Mouse (Mus musculus) lung, embryonic 16.5 days (tissue): ENCODE measurements at regions not wholly inside any gene's neighbourhood (a gene's known extent, or its start where the extent isn't known, plus 50 kb on each side); places are given as distances from the start of the nearest gene placed in this dataset.

ENCODE experiments used
- ATAC-seq: fragments of 200-750 bp; cut with Nextera tagmentation; 2 replicates; pipeline ENCODE4 v1.8.0; 2017; ENCODE audit warnings: low read depth, mild to moderate bottlenecking, moderate library complexity
- H3K27ac ChIP-seq: fragments of 300-500 bp; sonication (generic); 2 replicates; pipeline ENCODE4 v1.5.1; 2014; ENCODE audit warnings: mild to moderate bottlenecking, control low read depth, low read length
- H3K27me3 ChIP-seq: fragments of 300-500 bp; sonication (generic); 2 replicates; pipeline ENCODE4 v1.6.1; 2014; ENCODE audit warnings: low read depth, low read length, mixed read lengths; ENCODE audit not compliant: control insufficient read depth, insufficient read depth
- H3K36me3 ChIP-seq: fragments of 300-500 bp; sonication (generic); 2 replicates; pipeline ENCODE4 v1.6.1; 2014; ENCODE audit warnings: low read length; ENCODE audit not compliant: control insufficient read depth, insufficient read depth
- H3K4me1 ChIP-seq: fragments of 300-500 bp; sonication (generic); replicated peaks from 2 replicates; pipeline ENCODE4 v1.6.1; 2014; ENCODE audit warnings: low read length, mixed read lengths; ENCODE audit not compliant: control insufficient read depth, insufficient read depth
- H3K4me2 ChIP-seq: fragments of 300-500 bp; sonication (generic); 2 replicates; pipeline ENCODE4 v1.6.1; 2014; ENCODE audit warnings: low read depth, low read length, control low read depth
- H3K4me3 ChIP-seq: fragments of 300-500 bp; sonication (generic); 2 replicates; pipeline ENCODE4 v1.5.1; 2014; ENCODE audit warnings: mild to moderate bottlenecking, low read length, control low read depth
- H3K9ac ChIP-seq: fragments of 300-500 bp; sonication (generic); 2 replicates; pipeline ENCODE4 v1.6.1; 2014; ENCODE audit warnings: low read length, control low read depth
- H3K9me3 ChIP-seq: fragments of 300-500 bp; sonication (generic); 2 replicates; pipeline ENCODE4 v1.6.1; 2016; ENCODE audit warnings: low read length; ENCODE audit not compliant: control insufficient read depth
- WGBS: fragments of 180-500 bp; shearing (Covaris S2); extraction: QIAGEN DNeasy Blood & Tissue Kit; methylation state at CpG from one replicate; pipeline ENCODE4 v1.1.7; 2014; 5-methylcytosine and 5-hydroxymethylcytosine counted together

- no peaks in the 10 kb centered on the region for H3K27me3 ChIP-seq
- no peak for ATAC-seq
These were observed 205.8 kb upstream of the Tprg start for GRCm38 (mm10) chr16:25080811-25081210.

DNA sequence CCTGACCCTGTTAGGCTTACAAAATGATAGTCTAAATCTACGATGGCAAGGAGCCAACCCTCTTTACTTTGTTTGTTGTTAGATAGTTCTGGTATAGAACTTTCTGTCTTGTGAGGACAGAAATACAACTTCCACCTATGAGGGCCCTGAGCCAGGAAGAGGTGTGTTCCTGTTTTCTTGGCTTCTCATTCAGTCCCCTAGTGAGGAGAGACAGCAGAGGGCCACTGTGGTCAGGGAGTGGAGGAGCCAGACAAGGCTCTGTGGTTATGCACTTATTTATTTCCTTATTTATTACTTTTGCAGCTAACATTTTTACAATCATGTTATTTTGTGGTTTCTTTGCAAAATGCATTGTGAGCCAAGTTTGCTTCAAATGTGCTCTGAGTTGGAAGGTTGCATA lies 202.9 kb upstream of the Tprg start:
- no peak overlapping the region for H3K4me2 ChIP-seq
- no peaks in the 10 kb centered on the region for H3K4me1 ChIP-seq
- no peak overlapping the region for H3K9ac ChIP-seq
- H3K27me3 ChIP-seq = no peaks in the 10 kb centered on the region
- no peak for ATAC-seq
- H3K36me3 ChIP-seq = no peaks in the 10 kb centered on the region
- no peak overlapping the region for H3K27ac ChIP-seq
- H3K9me3 ChIP-seq = no peaks in the 10 kb centered on the region
- WGBS = 68% methylated on average over 1 of the region's 1 CpGs
- H3K4me3 ChIP-seq = no peak overlapping the region

More at GRCm38 (mm10) chr16:25080811-25081210, 205.8 kb upstream of the Tprg start:
- Histone ChIP-seq H3K4me1 (no peaks in the 10 kb centered on the region), H3K4me3 (no peak overlapping the region), H3K9me3 (no peaks in the 10 kb centered on the region), H3K4me2 (no peak overlapping the region), H3K36me3 (no peaks in the 10 kb centered on the region), H3K27ac (no peak overlapping the region), H3K9ac (no peak overlapping the region)
- WGBS = 94% methylated on average over 6 of the region's 6 CpGs

GRCm38 (mm10) chr16:25087741-25088648 lies 198.6 kb upstream of the Tprg start:
- Histone ChIP-seq H3K9me3 (no peaks in the 10 kb centered on the region), H3K27ac (no peak overlapping the region), H3K36me3 (no peaks in the 10 kb centered on the region), H3K9ac (no peak overlapping the region), H3K27me3 (no peaks in the 10 kb centered on the region), H3K4me2 (no peak overlapping the region), H3K4me1 (no peaks in the 10 kb centered on the region), H3K4me3 (no peak overlapping the region)
- no peak for ATAC-seq
- WGBS = 71% methylated on average over 10 of the region's 10 CpGs

DNA sequence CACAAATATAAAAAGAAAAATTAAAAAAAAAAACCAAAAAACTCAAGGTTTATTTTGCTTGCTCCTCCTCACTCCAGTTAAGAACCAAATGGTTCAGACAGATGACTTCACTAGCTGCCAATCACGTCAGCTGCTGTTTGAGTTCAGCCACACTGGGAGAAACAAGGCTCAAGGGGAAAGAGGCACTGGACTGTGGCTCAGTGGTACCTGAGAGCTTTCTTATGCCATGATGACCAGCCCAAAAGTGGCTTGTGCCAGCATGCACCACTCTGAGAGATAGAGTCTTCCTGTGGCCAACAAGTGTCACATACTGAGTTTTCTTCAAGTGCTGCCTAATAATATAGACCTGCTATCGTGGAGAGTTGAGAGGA lies 198.0 kb upstream of the Tprg start:
- H3K27me3 ChIP-seq = no peaks in the 10 kb centered on the region
- ATAC-seq = no peak
- H3K36me3 ChIP-seq = no peaks in the 10 kb centered on the region
- 85% methylated on average over 2 of the region's 2 CpGs for WGBS
- no peaks in the 10 kb centered on the region for H3K4me1 ChIP-seq
- no peak overlapping the region for H3K9ac ChIP-seq
- no peak overlapping the region for H3K27ac ChIP-seq
- H3K4me2 ChIP-seq = no peak overlapping the region
- H3K9me3 ChIP-seq = no peaks in the 10 kb centered on the region
- no peak overlapping the region for H3K4me3 ChIP-seq

DNA sequence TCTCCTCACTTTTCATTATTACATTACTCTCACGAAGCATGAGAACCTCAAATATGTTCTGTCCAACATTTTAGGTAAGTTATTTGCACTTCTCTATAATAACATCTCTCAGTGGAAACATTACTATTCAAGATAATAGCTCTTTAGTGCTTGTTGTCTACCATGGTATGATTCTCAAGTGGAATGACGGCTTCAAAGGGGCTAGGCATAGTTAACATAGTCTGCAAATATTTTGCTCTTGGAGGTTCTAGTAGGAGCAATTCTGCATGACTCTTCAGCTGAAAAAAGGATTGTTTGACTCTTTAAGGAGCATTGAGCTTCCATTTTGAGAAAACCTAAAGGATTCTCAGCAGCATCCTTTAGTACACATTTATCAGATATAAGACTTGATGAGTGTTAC lies 182.5 kb upstream of the Tprg start:
- 57% methylated on average over 2 of the region's 2 CpGs for WGBS
- Histone ChIP-seq H3K36me3 (no peaks in the 10 kb centered on the region), H3K27ac (no peak overlapping the region), H3K9me3 (no peaks in the 10 kb centered on the region), H3K4me2 (no peak overlapping the region), H3K9ac (no peak overlapping the region), H3K4me3 (no peak overlapping the region), H3K27me3 (no peaks in the 10 kb centered on the region), H3K4me1 (no peaks in the 10 kb centered on the region)
- no peak for ATAC-seq

GRCm38 (mm10) chr16:25104603-25105002 lies 182.0 kb upstream of the Tprg start:
- Histone ChIP-seq H3K27ac (no peak overlapping the region), H3K9ac (no peak overlapping the region), H3K27me3 (no peaks in the 10 kb centered on the region), H3K4me2 (no peak overlapping the region), H3K36me3 (no peaks in the 10 kb centered on the region), H3K4me3 (no peak overlapping the region), H3K4me1 (no peaks in the 10 kb centered on the region), H3K9me3 (no peaks in the 10 kb centered on the region)
- WGBS = 49% methylated on average over 2 of the region's 2 CpGs
- no peak for ATAC-seq

- Histone ChIP-seq H3K4me1 (no peaks in the 10 kb centered on the region), H3K4me2 (no peak overlapping the region), H3K4me3 (no peak overlapping the region), H3K9ac (no peak overlapping the region), H3K27ac (no peak overlapping the region), H3K9me3 (no peaks in the 10 kb centered on the region; the same call in 1 of the 2 replicates), H3K27me3 (no peaks in the 10 kb centered on the region), H3K36me3 (no peaks in the 10 kb centered on the region)
- 14% methylated on average over 4 of the region's 4 CpGs for WGBS
- ATAC-seq = peak; percentile 67
These were observed 146.5 kb upstream of the Tprg start for GRCm38 (mm10) chr16:25140164-25140563.

DNA sequence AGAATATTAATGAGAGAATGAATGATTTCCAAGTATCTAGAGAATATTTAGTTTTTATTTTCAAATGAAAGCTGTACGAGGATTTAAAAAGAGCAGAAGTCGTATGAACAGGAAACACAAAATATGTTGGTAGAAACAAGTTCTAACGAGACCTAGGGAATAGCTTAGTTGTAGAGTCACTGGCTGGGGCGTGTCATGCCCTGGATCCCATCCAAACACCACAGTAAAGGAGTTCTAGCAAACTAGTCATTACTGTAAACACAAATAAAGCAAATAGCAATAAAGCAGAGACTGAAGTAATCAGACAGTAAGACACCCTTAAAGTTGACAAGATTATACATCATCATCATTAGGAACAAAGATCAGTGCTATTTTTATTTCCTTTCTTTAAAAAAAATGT lies 139.1 kb upstream of the Tprg start:
- no peak for ATAC-seq
- Histone ChIP-seq H3K4me1 (no peaks in the 10 kb centered on the region), H3K9me3 (no peaks in the 10 kb centered on the region; the same call in 1 of the 2 replicates), H3K9ac (no peak overlapping the region), H3K36me3 (no peaks in the 10 kb centered on the region), H3K4me3 (no peak overlapping the region), H3K4me2 (no peak overlapping the region), H3K27ac (no peak overlapping the region), H3K27me3 (no peaks in the 10 kb centered on the region)
- WGBS = 60% methylated on average over 4 of the region's 4 CpGs

DNA sequence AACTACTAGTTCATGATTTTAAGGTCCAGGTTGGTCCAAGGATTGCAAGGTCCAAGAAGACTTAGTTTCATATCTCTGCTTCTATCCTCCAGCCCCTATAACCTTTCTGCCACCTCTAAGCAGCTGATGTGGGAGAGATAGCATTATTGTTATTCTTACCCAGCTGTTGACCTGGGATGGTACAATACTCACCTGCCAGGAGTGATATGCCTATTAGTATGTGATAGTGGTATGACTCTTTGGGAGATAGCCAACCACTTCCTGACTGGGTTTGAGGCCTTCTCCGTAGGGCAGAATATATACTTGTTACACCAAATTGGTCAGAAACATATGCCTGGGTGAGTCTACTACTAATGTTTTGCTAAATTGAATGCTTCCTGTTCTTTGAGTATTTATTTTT lies 137.4 kb upstream of the Tprg start:
- no peak overlapping the region for H3K9ac ChIP-seq
- H3K36me3 ChIP-seq = no peaks in the 10 kb centered on the region
- no peak for ATAC-seq
- H3K27ac ChIP-seq = no peak overlapping the region
- H3K4me2 ChIP-seq = no peak overlapping the region
- H3K4me3 ChIP-seq = no peak overlapping the region
- no peaks in the 10 kb centered on the region for H3K4me1 ChIP-seq
- no peaks in the 10 kb centered on the region for H3K9me3 ChIP-seq
- H3K27me3 ChIP-seq = no peaks in the 10 kb centered on the region
- 88% methylated on average over 1 of the region's 1 CpGs for WGBS
